Mouse (Mus musculus) hindbrain, embryonic 10.5 days (tissue): ENCODE results near the gene AI464131. TPM values are rescaled to one million over a fixed set of nuclear protein-coding genes. Genes with fewer than 3 reads are reported as not detected.
A peak's percentile ranks its signal among the peaks of the same experiment; 100 is the strongest.

Source experiments
- DNase-seq: peaks from one replicate; pipeline ENCODE4 v3.0.0-alpha.2; 2017; ENCODE audit warnings: low spot score
- H3K27ac ChIP-seq: fragments of 300-500 bp; sonication (generic); 2 replicates; pipeline ENCODE4 v1.5.1; 2016; ENCODE audit warnings: mild to moderate bottlenecking, moderate library complexity
- H3K27me3 ChIP-seq: fragments of 300-500 bp; sonication (generic); 2 replicates; pipeline ENCODE4 v1.6.1; 2016; ENCODE audit warnings: mild to moderate bottlenecking; ENCODE audit not compliant: poor library complexity, insufficient read depth, severe bottlenecking
- H3K36me3 ChIP-seq: fragments of 300-500 bp; sonication (generic); 2 replicates; pipeline ENCODE4 v1.6.1; 2016; ENCODE audit warnings: mild to moderate bottlenecking, moderate library complexity
- H3K4me1 ChIP-seq: fragments of 300-500 bp; sonication (generic); replicated peaks from 2 replicates; pipeline ENCODE4 v1.6.1; 2016; ENCODE audit warnings: mild to moderate bottlenecking
- H3K4me3 ChIP-seq: fragments of 300-500 bp; sonication (generic); 2 replicates; pipeline ENCODE4 v1.5.1; 2016; ENCODE audit warnings: mild to moderate bottlenecking, moderate library complexity
- H3K9me3 ChIP-seq: fragments of 300-500 bp; sonication (generic); 2 replicates; pipeline ENCODE4 v1.6.1; 2016; ENCODE audit warnings: mild to moderate bottlenecking, moderate library complexity
- WGBS: fragments of 180-500 bp; shearing (Covaris S2); methylation state at CpG from one replicate; pipeline ENCODE4 v1.1.7; 2016; 5-methylcytosine and 5-hydroxymethylcytosine counted together
- polyA plus RNA-seq: library from polyadenylated mRNA; unstranded; fragments of >200 nt; fragmentation: Nextera tagmentation; extraction: Ambion mirVana; gene quantifications from 2 replicates; pipeline ENCODE4 v1.2.1, GENCODE M21; 2016

AI464131 gene
- polyA plus RNA-seq, 1 experiment from 2014 or later, result 9.1 TPM

DNA sequence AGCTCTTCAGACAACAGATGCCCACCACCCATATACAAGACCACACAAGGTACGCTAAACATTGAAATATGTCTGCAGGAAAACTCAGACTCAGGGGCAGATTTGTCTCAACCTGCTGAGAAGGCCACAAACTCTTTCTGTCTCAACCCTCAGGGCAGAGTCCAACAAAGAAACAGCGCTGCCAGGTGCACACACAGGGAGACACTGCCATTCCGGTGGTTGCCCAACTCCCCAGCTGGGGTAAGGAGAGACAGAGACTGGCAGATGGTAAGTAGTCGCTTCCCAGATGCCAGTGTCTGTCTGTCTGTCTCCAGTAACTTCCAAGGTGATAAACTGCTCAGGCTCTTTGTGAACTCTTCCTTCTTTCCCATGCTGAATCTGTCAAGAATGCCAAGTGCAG, 2.1 kb downstream of the AI464131 start:
- peaks cover 77% of the 10 kb centered on the region for H3K27me3 ChIP-seq
- peaks cover 48% of the 10 kb centered on the region for H3K4me1 ChIP-seq
- H3K27ac ChIP-seq, result no peak overlapping the region
- H3K4me3 ChIP-seq, result no peak overlapping the region
- H3K36me3 ChIP-seq, result peaks cover 15% of the 10 kb centered on the region; the same call in 1 of the 2 replicates
- 80% methylated on average over 4 of the region's 4 CpGs for WGBS
- no peak for DNase-seq
- H3K9me3 ChIP-seq, result no peaks in the 10 kb centered on the region

DNA sequence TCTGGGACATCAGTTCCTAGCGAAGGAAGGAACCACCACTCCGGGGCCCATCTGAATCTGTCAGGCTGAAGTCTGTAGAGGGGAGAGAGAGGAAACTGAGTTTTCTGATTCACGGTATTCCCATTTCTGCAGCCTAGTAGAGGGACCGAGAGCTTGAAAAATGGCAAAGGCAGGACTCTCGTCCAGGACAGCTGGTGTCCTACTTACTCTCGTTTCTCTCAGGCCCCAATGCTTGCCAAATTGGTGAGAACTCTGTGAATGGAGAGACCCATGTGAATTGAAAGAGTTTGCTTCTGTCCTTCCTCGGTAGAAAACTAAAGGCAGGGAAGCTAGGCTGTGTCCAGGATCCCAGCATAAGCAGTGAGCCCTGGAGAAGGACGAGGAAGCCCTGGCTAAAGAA, 3.3 kb downstream of the AI464131 start:
- Histone ChIP-seq H3K27ac (no peak overlapping the region), H3K4me3 (no peak overlapping the region), H3K9me3 (no peaks in the 10 kb centered on the region), H3K27me3 (peaks cover 81% of the 10 kb centered on the region), H3K4me1 (peaks cover 43% of the 10 kb centered on the region), H3K36me3 (peaks cover 16% of the 10 kb centered on the region; the same call in 1 of the 2 replicates)
- DNase-seq, result no peak
- 54% methylated on average over 8 of the region's 8 CpGs for WGBS

DNA sequence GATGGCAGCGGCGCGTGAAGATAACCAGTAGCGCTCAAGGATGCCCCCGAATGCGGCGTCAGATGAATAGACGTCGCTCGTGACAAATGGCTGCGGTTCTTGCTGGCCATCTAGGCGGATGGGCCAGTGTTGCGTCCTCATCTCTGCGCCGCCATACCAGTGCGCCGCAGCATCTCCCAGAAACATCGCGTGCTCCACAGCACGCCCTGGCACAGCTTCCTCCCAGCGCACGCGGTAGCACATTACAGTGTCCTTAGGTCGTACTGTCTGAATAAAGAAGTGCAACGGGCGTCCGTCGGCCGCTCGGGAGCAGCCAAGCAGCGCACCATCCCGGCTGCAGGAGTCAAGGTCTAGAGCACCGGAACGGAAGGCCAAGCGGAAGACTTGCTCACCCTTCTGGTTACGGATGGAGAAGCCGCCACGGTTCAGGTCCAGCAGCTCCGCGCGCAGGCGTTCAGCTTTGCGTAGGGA, 3.9 kb downstream of the AI464131 start:
- H3K4me1 ChIP-seq, result peaks cover 43% of the 10 kb centered on the region
- H3K36me3 ChIP-seq, result peaks cover 16% of the 10 kb centered on the region; the same call in 1 of the 2 replicates
- H3K27me3 ChIP-seq, result peaks cover 87% of the 10 kb centered on the region
- H3K4me3 ChIP-seq, result peak overlapping the region; percentile 46
- H3K9me3 ChIP-seq, result no peaks in the 10 kb centered on the region
- peak; percentile 61 for DNase-seq
- H3K27ac ChIP-seq, result 0 out of 2 replicates have a peak overlapping the region, but pooled peaks have one; percentile 53
- 2% methylated on average over 43 of the region's 43 CpGs for WGBS

DNA sequence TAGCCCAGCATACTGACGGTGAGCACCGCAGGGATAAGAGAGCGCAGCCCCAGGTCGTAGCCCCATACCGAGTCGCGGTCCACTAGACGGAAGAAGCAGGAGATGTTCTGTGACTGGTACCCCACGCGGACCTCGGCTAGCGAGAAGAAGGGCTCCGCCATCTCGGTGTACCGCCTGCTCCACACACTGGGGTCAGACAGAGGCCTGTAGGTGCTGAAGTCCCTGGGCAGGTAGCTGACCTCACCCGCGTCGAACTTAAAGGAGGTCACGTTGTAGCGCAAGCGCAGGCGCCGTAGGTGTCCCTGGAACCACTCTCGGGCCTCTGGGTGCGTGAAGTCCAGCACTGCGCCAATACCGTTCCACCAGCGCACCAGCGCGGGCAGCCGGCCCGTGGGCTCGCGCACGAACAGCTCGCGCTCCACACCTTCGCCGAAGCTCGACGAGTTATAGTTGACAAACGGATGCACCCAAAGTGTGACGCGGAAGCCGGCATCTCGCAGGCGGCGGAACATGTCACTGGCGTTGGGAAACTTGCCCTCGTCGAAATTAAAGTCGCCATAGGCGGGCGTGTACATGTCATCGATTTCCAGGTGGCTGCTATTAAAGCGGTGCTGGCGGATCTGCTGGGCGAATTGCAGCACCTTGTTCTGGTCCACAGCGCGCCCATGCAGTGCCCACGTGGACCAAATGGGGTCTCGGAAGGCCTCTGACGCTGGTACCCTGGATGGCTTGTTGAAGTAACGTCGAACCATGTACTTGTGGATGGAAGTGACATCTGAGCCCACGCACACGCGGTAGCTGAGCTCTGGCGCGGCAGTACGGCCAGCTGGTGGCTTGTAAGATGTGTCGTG, 4.7 kb downstream of the AI464131 start:
- Histone ChIP-seq H3K27ac (0 out of 2 replicates have a peak overlapping the region, but pooled peaks have one; percentile 50), H3K36me3 (peaks cover 16% of the 10 kb centered on the region; the same call in 1 of the 2 replicates), H3K27me3 (peaks cover 94% of the 10 kb centered on the region), H3K4me1 (peaks cover 43% of the 10 kb centered on the region), H3K4me3 (peak overlapping the region; percentile 46), H3K9me3 (no peaks in the 10 kb centered on the region)
- WGBS, result 5% methylated on average over 72 of the region's 72 CpGs
- DNase-seq, result peak; percentile 36

DNA sequence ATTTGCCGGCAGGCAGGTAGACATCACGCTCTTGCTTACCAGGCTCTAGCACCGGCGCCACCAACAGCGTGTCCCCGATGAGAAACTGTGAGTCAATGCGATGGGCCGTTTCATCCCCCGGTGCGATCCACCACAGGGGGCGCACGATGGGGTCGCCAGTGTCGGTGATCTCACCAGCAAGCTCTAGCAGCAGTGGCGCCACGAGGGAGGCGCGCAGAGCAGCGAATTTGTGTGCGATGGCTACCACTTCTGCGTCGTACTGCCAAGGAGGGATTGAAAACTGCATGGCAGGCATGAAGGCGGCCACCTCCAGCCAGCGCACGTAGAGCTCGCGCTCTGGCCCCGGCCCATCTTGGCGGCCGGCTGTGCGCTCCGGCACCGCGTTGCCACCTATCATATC, 5.3 kb downstream of the AI464131 start:
- H3K4me1 ChIP-seq, result peaks cover 37% of the 10 kb centered on the region
- peaks cover 16% of the 10 kb centered on the region; the same call in 1 of the 2 replicates for H3K36me3 ChIP-seq
- peak overlapping the region; percentile 46 for H3K4me3 ChIP-seq
- peak; percentile 69 for DNase-seq
- H3K27ac ChIP-seq, result peak overlapping the region; percentile 50; the same call in 1 of the 2 replicates
- H3K9me3 ChIP-seq, result no peaks in the 10 kb centered on the region
- peaks cover 93% of the 10 kb centered on the region for H3K27me3 ChIP-seq
- under 1% methylated on average over 34 of the region's 34 CpGs for WGBS

DNA sequence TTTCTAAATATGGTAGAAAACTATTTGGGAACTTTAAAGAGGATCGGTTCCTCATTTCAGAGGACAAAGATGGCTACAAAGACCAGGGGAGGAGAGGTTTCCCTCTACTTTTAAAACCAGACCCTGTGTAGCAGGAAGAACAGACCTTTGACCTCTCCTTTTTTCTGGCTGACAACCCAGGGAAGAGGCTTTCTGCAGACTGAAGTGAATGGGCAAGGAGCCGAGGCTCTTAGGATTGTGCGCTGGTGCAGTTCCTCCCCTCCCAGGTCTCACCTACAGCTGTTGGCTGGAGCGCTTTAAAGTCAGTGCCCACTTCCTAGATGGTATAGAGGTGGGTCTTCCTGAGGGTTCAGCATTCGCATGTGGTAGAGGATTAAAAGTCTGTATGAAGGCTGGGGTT, 5.8 kb downstream of the AI464131 start:
- Histone ChIP-seq H3K27me3 (peaks cover 88% of the 10 kb centered on the region), H3K4me3 (no peak overlapping the region), H3K27ac (no peak overlapping the region), H3K9me3 (no peaks in the 10 kb centered on the region), H3K4me1 (peaks cover 31% of the 10 kb centered on the region), H3K36me3 (peaks cover 16% of the 10 kb centered on the region; the same call in 1 of the 2 replicates)
- 35% methylated on average over 5 of the region's 5 CpGs for WGBS
- DNase-seq, result no peak

DNA sequence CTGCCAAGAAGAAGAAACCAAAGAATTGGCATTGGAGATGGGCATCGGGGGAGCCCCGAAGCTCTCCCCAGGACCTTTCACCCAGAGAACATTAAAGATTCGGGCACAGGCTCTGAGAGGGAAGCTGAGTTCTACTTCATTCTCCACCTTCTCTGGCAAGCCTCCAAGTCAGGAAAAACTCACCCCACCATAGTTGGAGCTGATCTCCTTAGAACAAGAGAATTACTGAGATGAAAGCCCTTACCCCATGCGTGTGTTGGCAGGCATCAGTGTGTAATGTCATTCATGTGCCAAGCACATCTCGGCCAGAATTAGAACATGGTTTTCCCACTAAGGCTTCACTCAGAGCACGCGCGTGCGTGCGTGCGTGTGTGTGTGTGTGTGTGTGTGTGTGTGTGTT, 7.0 kb downstream of the AI464131 start:
- 88% methylated on average over 11 of the region's 11 CpGs for WGBS
- Histone ChIP-seq H3K27me3 (peaks cover 76% of the 10 kb centered on the region), H3K27ac (no peak overlapping the region)

DNA sequence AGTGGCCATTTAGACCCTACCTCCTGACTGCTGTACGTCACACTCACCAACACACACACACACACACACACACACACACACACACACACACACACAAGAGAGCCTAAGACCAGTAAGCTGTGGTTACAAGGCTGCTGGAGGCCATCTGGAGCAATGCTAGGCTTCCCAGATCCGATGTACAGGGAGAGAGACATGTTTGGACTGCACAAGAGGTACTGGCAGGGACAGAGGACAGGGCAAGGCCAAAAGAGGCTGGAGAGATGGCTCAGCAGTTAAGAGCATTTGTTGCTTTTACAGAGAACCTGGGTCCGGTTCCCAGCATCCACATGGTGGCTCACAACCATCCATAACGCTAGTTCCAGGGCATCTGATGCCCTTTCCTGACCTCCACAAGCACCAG, 7.8 kb downstream of the AI464131 start:
- no peak overlapping the region for H3K27ac ChIP-seq
- H3K4me3 ChIP-seq, result no peak overlapping the region
- 85% methylated on average over 4 of the region's 4 CpGs for WGBS
- peaks cover 68% of the 10 kb centered on the region for H3K27me3 ChIP-seq
- no peak for DNase-seq
- H3K36me3 ChIP-seq, result peaks cover 16% of the 10 kb centered on the region; the same call in 1 of the 2 replicates
- peaks cover 26% of the 10 kb centered on the region for H3K4me1 ChIP-seq
- no peaks in the 10 kb centered on the region for H3K9me3 ChIP-seq

More for the DNA sequence above, 7.0 kb downstream of the AI464131 start:
- DNase-seq, result no peak
- Histone ChIP-seq H3K4me3 (no peak overlapping the region), H3K9me3 (no peaks in the 10 kb centered on the region), H3K36me3 (peaks cover 16% of the 10 kb centered on the region; the same call in 1 of the 2 replicates), H3K4me1 (peaks cover 26% of the 10 kb centered on the region)

DNA sequence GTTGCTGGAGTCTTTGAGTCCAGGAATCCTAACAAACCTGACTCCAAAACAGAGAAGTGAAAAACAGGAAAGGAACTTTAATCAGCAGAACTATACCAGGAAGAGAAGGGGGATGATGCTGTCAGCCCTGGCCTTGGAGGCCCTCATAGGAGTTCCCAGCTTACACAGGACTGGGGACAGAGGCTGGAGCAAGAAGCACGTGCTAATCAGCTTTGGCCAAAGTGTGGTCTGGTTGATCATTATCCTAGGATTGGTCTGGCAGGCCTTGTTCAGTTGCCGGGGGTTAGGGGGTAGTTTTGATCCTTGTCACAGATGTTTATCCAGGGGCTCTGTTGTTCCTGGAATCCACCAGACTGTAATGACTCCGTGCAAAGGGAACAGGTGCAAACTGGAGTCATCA, 8.5 kb downstream of the AI464131 start:
- H3K27ac ChIP-seq, result no peak overlapping the region
- peaks cover 24% of the 10 kb centered on the region for H3K4me1 ChIP-seq
- H3K27me3 ChIP-seq, result peaks cover 61% of the 10 kb centered on the region
- H3K36me3 ChIP-seq, result peaks cover 16% of the 10 kb centered on the region; the same call in 1 of the 2 replicates
- 51% methylated on average over 3 of the region's 3 CpGs for WGBS
- H3K4me3 ChIP-seq, result no peak overlapping the region
- DNase-seq, result no peak
- H3K9me3 ChIP-seq, result no peaks in the 10 kb centered on the region

DNA sequence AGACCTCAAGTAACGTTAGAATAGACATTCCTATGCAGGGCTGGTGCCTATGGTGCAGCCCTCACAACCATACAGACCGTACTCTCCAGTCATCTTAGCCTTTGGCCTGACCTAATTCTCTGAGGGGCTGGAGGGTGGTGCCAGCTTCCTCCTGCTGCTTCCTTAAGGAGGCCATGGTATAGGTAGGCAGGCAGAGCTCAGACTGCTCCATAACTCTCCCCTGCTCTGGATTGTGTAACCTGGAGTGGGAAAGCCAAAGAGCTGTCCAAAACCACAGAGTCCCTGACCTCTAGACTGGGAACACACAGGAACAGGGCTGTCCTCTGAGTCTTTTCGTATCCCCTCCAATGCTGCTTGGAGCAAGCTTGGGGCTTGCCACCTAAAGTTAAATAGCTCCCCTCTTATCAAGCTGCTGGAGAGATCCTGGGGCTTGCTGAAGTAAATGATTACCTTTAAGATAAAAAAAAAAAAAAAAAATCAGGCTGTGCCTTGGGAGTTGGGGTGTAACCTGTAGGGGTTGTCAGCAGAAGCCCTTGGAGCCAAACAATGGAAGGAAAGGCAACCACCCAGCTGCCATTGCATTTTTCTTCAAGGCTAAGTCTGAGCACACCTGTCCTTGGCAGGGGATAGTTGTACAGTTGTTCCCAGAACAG, 9.3 kb downstream of the AI464131 start:
- DNase-seq, result no peak
- H3K27ac ChIP-seq, result no peak overlapping the region
- 72% methylated on average over 3 of the region's 3 CpGs for WGBS
- no peaks in the 10 kb centered on the region for H3K9me3 ChIP-seq
- peaks cover 17% of the 10 kb centered on the region for H3K4me1 ChIP-seq
- peaks cover 53% of the 10 kb centered on the region for H3K27me3 ChIP-seq
- no peak overlapping the region for H3K4me3 ChIP-seq
- peaks cover 16% of the 10 kb centered on the region; the same call in 1 of the 2 replicates for H3K36me3 ChIP-seq

DNA sequence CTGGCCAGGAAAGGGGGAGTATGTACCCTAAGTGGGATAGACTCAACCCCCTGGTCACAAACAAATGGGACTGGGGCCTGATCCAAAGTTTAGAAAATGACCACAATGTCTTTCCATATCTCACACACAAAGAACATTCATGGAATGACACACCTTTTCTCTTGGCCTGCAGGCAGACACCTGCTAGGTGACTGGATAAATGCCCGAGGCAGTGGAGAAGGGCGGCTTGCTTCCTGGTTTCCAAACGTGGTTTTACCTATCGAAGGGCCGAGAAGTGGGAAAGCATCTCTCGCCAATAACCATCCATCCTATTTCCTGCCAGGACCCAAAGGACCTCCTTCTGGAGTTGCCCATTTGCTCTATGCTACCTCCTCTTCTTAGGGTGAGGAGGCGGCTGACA, 9.9 kb downstream of the AI464131 start:
- H3K4me3 ChIP-seq, result no peak overlapping the region
- WGBS, result 80% methylated on average over 7 of the region's 7 CpGs

DNA sequence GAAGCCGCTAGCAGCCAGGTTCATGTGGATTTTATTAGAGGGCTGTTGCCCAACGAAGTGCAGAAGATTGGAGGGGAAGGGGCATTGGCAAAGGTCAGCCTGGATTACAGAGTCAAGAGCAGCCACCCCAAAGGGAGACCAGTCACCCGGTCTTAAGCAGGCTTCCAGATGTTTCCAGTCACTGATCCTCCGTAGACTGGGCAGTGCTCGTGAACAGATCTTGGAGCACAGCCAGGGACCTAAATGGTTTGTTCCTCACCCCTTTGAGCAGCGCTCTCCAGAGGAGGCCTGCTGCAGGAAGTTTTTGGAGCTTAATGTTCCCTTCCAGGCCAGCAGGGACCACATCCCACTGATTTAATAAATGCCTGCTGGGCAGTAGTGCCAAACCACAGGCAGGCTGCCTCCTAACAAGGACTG, 21.3 kb downstream of the AI464131 start:
- H3K27ac ChIP-seq, result no peak overlapping the region
- DNase-seq, result peak; percentile 33
- H3K4me3 ChIP-seq, result no peak overlapping the region
- H3K4me1 ChIP-seq, result 0 out of 2 replicates have a peak, but pooled peaks cover 2% of the 10 kb centered on the region
- no peaks in the 10 kb centered on the region for H3K27me3 ChIP-seq
- H3K36me3 ChIP-seq, result peaks cover 55% of the 10 kb centered on the region
- WGBS, result 74% methylated on average over 6 of the region's 6 CpGs
- peaks cover 5% of the 10 kb centered on the region; the same call in 1 of the 2 replicates for H3K9me3 ChIP-seq

More for the DNA sequence above, 9.9 kb downstream of the AI464131 start:
- no peak overlapping the region for H3K27ac ChIP-seq
- no peak for DNase-seq
- H3K4me1 ChIP-seq, result peaks cover 10% of the 10 kb centered on the region
- peaks cover 47% of the 10 kb centered on the region for H3K27me3 ChIP-seq
- H3K9me3 ChIP-seq, result no peaks in the 10 kb centered on the region
- H3K36me3 ChIP-seq, result peaks cover 16% of the 10 kb centered on the region; the same call in 1 of the 2 replicates
